Mouse (Mus musculus): ENCODE results near the gene M1ap. TPM values are rescaled to one million over a fixed set of nuclear protein-coding genes. Genes with fewer than 3 reads are reported as not detected.

Gene M1ap
- polyA plus RNA-seq (2014; fragmentation: Nextera tagmentation; extraction: Ambion mirVana) = 0.13 TPM in 1 of 2 replicates, not detected in the other

DNA sequence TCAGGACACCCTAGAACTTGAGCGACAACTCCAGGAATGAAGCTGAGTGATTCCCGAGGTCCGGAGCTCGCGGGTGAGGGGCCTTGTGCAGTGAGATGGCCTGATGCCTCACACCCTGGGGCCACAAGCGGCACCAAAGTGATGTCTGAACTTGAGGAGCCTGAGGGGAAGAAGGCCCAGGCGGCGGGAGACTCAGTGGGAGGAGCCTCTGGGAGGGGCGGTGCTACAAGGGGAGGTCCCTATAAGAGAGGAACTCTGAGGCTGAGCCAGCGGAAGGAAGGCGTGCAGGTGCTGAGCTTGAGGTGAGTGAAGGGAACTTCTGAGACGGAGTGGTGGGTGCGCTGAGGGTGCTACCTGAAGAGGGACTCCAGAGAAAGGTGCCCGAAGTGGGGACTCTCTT lies at the start of gene M1ap:
M1ap (plus strand) TSS at position 252 of the 400 bp plus-strand sequence.
- Histone ChIP-seq H3K4me2 (ENCODE audit: low read length) (no peak within 1 kb of the TSS), H3K36me3 (ENCODE audit: control insufficient read depth, insufficient read depth, low read length) (no peaks in the 10 kb centered on the region), H3K9me3 (replicated peaks; ENCODE audit: control insufficient read depth, low read length) (no peaks in the 10 kb centered on the region), H3K4me3 (ENCODE audit: low read depth, low read length) (no peak within 1 kb of the TSS), H3K9ac (ENCODE audit: low read length) (no peak within 1 kb of the TSS), H3K4me1 (ENCODE audit: control insufficient read depth, insufficient read depth, low read length) (no peaks in the 10 kb centered on the region), H3K27me3 (replicated peaks; ENCODE audit: control insufficient read depth, insufficient read depth, low read length) (no peaks in the 10 kb centered on the region), H3K27ac (ENCODE audit: low read depth, low read length) (no peak within 1 kb of the TSS)
- ATAC-seq = no peak
- WGBS = 76% methylated on average over 14 of the region's 14 CpGs
- no peak for DNase-seq (ENCODE audit: low spot score)

DNA sequence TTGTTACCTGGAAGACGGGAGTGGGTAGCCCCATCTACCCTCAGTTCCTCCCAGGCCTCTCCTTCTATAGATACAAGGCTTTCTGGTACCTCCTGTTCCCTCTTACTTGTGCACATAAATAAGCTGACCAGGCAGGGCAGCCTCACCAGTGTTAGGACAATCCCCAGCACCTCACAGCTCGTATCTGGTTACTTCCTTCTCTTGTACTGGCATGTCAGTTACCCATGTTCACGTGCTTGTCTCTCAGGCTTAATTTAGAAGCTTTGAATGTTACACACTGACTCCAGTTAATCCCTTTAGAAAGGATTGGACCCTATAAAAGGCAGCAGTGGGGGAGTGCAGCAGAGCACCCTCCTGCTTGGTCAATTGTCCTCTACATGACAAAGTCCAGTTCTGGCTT lies 49.4 kb upstream of the M1ap start:
- Histone ChIP-seq H3K36me3 (ENCODE audit: control insufficient read depth, insufficient read depth, low read length) (no peaks in the 10 kb centered on the region), H3K9ac (ENCODE audit: low read length) (no peak overlapping the region), H3K27me3 (replicated peaks; ENCODE audit: control insufficient read depth, insufficient read depth, low read length) (no peaks in the 10 kb centered on the region), H3K27ac (ENCODE audit: low read depth, low read length) (no peak overlapping the region), H3K4me3 (ENCODE audit: low read depth, low read length) (no peak overlapping the region), H3K9me3 (replicated peaks; ENCODE audit: control insufficient read depth, low read length) (no peaks in the 10 kb centered on the region), H3K4me1 (ENCODE audit: control insufficient read depth, insufficient read depth, low read length) (no peaks in the 10 kb centered on the region), H3K4me2 (ENCODE audit: low read length) (no peak overlapping the region)
- DNase-seq (ENCODE audit: low spot score) (no peak), ATAC-seq (no peak)
- WGBS = 33% methylated on average over 3 of the region's 3 CpGs

DNA sequence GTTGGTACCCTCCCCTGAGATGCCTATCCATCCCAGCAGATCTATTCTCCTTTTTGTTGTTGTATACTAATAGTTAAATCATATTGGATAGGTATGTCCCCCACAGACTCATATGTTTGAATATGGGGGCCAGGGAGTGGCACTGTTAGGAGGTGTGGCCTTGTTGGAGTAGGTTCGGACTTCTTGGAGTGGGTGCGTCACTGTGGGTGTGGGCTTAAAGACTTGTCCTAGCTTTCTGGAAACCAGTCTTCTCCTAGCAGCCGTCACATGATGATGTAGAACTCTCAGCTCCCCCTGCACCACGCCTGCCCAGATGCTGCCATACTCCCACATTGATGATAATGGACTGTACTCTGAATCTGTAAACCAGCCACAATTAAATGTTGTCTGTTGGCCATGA lies 48.5 kb upstream of the M1ap start:
- Histone ChIP-seq H3K4me2 (ENCODE audit: low read length) (no peak overlapping the region), H3K36me3 (ENCODE audit: control insufficient read depth, insufficient read depth, low read length) (no peaks in the 10 kb centered on the region), H3K27ac (ENCODE audit: low read depth, low read length) (no peak overlapping the region), H3K4me3 (ENCODE audit: low read depth, low read length) (no peak overlapping the region), H3K9me3 (replicated peaks; ENCODE audit: control insufficient read depth, low read length) (no peaks in the 10 kb centered on the region), H3K4me1 (ENCODE audit: control insufficient read depth, insufficient read depth, low read length) (no peaks in the 10 kb centered on the region), H3K27me3 (replicated peaks; ENCODE audit: control insufficient read depth, insufficient read depth, low read length) (no peaks in the 10 kb centered on the region), H3K9ac (ENCODE audit: low read length) (no peak overlapping the region)
- ATAC-seq = no peak
- no peak for DNase-seq (ENCODE audit: low spot score)
- WGBS = 91% methylated on average over 4 of the region's 4 CpGs

DNA sequence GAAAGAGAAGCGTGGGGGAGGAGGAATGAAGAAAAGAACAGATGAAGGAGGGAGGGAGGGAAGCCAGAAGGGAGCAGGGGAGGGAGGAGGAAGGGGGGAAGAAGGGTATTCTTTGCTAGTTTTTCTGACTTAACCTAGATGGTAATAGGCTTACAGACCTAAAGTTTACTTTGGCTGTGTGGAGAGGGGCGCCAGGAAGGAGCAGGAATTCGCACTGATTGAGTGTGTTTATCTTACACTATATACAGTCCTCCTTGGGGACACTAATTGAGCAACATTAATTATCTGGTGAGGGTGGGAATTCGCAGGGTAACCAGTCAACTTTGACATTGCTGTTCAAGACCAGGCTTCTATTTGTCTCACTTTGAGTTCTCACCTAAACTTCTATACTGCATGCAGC lies 48.0 kb upstream of the M1ap start:
- H3K4me1 ChIP-seq (ENCODE audit: control insufficient read depth, insufficient read depth, low read length) = no peaks in the 10 kb centered on the region
- DNase-seq (ENCODE audit: low spot score) (no peak), ATAC-seq (no peak)
- 50% methylated on average over 4 of the region's 4 CpGs for WGBS
- no peaks in the 10 kb centered on the region for H3K27me3 ChIP-seq (replicated peaks; ENCODE audit: control insufficient read depth, insufficient read depth, low read length)
- no peak overlapping the region for H3K4me3 ChIP-seq (ENCODE audit: low read depth, low read length)
- H3K9ac ChIP-seq (ENCODE audit: low read length) = no peak overlapping the region
- H3K36me3 ChIP-seq (ENCODE audit: control insufficient read depth, insufficient read depth, low read length) = no peaks in the 10 kb centered on the region
- no peaks in the 10 kb centered on the region for H3K9me3 ChIP-seq (replicated peaks; ENCODE audit: control insufficient read depth, low read length)
- no peak overlapping the region for H3K27ac ChIP-seq (ENCODE audit: low read depth, low read length)
- H3K4me2 ChIP-seq (ENCODE audit: low read length) = no peak overlapping the region

DNA sequence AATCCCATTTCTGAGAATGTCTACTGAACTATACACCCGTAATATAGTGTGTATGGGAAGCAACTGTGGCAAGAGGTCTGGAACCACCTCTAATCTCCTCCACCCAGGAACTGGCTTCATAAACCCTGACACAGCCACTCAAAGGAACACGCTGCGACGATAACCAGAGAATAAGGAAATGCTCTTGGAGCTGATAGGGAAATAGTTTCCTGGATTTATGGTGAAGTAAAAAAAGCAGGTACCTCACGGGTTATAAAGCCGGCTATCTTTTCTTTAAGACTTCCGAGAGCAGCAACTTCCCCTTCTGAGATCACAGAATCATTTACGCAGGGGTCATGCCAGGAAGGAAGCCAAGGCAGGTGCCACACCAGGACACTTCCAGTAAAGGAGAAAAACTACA lies 44.1 kb upstream of the M1ap start:
- ATAC-seq (no peak), DNase-seq (ENCODE audit: low spot score) (no peak)
- WGBS = 85% methylated on average over 8 of the region's 8 CpGs
- Histone ChIP-seq H3K9ac (ENCODE audit: low read length) (no peak overlapping the region), H3K36me3 (ENCODE audit: control insufficient read depth, insufficient read depth, low read length) (no peaks in the 10 kb centered on the region), H3K4me2 (ENCODE audit: low read length) (no peak overlapping the region), H3K4me3 (ENCODE audit: low read depth, low read length) (no peak overlapping the region), H3K9me3 (replicated peaks; ENCODE audit: control insufficient read depth, low read length) (no peaks in the 10 kb centered on the region), H3K27ac (ENCODE audit: low read depth, low read length) (no peak overlapping the region), H3K4me1 (ENCODE audit: control insufficient read depth, insufficient read depth, low read length) (no peaks in the 10 kb centered on the region), H3K27me3 (replicated peaks; ENCODE audit: control insufficient read depth, insufficient read depth, low read length) (no peaks in the 10 kb centered on the region)

DNA sequence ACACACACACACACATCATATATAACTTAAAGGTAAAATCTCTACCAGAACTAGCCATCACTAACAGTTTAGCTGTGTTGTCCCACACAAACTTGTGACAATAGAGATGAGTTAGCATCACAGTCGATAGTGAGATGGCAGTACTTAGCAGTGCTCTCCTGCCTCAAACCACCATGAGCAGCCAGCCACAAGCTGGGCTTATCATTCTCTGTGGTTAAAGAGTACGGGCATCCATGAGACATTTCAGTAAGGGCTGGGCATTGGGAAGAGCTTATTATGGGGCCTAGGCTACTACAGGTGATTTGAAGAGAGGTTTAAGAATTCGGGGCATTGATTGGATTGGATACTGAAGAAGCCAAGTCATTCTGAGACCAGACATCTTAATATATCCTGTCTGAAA lies 39.7 kb upstream of the M1ap start:
- WGBS = 88% methylated on average over 3 of the region's 3 CpGs
- no peak for ATAC-seq
- H3K4me1 ChIP-seq (ENCODE audit: control insufficient read depth, insufficient read depth, low read length) = no peaks in the 10 kb centered on the region
- no peak overlapping the region for H3K27ac ChIP-seq (ENCODE audit: low read depth, low read length)
- no peak for DNase-seq (ENCODE audit: low spot score)
- no peaks in the 10 kb centered on the region for H3K27me3 ChIP-seq (replicated peaks; ENCODE audit: control insufficient read depth, insufficient read depth, low read length)
- no peaks in the 10 kb centered on the region for H3K9me3 ChIP-seq (replicated peaks; ENCODE audit: control insufficient read depth, low read length)
- no peak overlapping the region for H3K4me3 ChIP-seq (ENCODE audit: low read depth, low read length)
- H3K9ac ChIP-seq (ENCODE audit: low read length) = no peak overlapping the region
- H3K36me3 ChIP-seq (ENCODE audit: control insufficient read depth, insufficient read depth, low read length) = no peaks in the 10 kb centered on the region
- no peak overlapping the region for H3K4me2 ChIP-seq (ENCODE audit: low read length)

DNA sequence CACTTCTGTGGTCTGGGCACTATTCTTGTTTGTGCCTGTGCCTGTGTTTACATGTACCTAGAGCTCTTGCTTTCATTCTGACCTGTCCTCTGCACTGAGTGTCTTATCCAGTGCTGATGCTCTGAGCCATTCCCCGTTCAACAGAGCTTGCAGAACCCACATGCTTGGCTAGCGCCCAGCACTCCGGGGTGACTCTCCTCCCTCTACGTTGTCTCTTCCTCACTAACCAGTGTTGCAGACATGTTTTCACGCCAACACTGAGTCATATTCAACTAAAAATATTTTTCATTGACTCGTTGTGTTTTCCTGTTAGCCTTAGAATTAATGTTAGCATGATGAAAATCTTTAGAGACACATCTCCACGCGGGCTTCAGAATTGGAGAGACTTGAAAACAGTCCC lies 38.7 kb upstream of the M1ap start:
- Histone ChIP-seq H3K9ac (ENCODE audit: low read length) (no peak overlapping the region), H3K27ac (ENCODE audit: low read depth, low read length) (no peak overlapping the region)

DNA sequence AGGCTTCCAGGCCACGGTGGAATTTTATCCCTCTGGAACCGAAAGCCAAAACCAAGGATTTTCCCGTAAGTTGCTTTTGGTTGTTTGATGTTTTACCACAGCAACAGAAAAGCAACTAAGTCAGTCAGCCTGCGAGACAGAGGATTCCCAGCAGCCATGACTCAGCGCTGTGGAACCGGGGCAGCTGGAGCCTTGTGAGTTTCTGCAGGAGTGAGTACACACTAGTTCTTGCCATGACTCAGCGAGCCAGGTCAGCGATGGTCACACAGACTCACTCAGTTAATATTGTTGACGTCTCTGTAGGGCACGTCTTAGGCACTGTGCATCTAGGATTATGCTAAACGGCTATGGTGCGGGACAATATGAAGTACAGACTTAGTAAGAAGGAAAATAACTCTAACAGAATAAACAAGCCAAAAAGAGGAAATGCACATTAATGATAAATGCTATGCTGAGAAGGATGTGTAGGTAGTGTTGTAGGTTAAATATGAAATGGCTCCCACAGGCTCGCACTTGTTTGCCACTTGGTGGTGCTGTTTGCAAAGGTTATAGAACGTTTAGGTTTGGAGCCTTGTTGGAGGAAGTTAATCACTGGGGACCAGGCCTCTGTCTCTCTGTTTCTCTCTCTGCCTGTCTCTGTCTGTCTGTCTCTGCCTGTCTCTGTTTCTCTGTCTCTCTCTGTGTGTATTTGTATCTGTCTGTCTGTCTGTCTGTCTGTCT lies 37.4 kb upstream of the M1ap start:
- H3K4me1 ChIP-seq (ENCODE audit: control insufficient read depth, insufficient read depth, low read length) = no peaks in the 10 kb centered on the region
- no peak overlapping the region for H3K9ac ChIP-seq (ENCODE audit: low read length)
- no peak overlapping the region for H3K4me2 ChIP-seq (ENCODE audit: low read length)
- H3K4me3 ChIP-seq (ENCODE audit: low read depth, low read length) = no peak overlapping the region
- H3K27me3 ChIP-seq (replicated peaks; ENCODE audit: control insufficient read depth, insufficient read depth, low read length) = no peaks in the 10 kb centered on the region
- WGBS = 68% methylated on average over 14 of the region's 14 CpGs
- no peaks in the 10 kb centered on the region for H3K36me3 ChIP-seq (ENCODE audit: control insufficient read depth, insufficient read depth, low read length)
- peak; percentile 62 for DNase-seq (ENCODE audit: low spot score)
- no peaks in the 10 kb centered on the region for H3K9me3 ChIP-seq (replicated peaks; ENCODE audit: control insufficient read depth, low read length)
- ATAC-seq = peak; percentile 52; the same call in 1 of the 2 replicates
- H3K27ac ChIP-seq (ENCODE audit: low read depth, low read length) = no peak overlapping the region

More for the DNA sequence above, 38.7 kb upstream of the M1ap start:
- DNase-seq (ENCODE audit: low spot score) (no peak), ATAC-seq (no peak)
- no peaks in the 10 kb centered on the region for H3K27me3 ChIP-seq (replicated peaks; ENCODE audit: control insufficient read depth, insufficient read depth, low read length)
- H3K4me2 ChIP-seq (ENCODE audit: low read length) = no peak overlapping the region
- no peaks in the 10 kb centered on the region for H3K9me3 ChIP-seq (replicated peaks; ENCODE audit: control insufficient read depth, low read length)
- no peaks in the 10 kb centered on the region for H3K36me3 ChIP-seq (ENCODE audit: control insufficient read depth, insufficient read depth, low read length)
- no peak overlapping the region for H3K4me3 ChIP-seq (ENCODE audit: low read depth, low read length)
- 82% methylated on average over 8 of the region's 8 CpGs for WGBS
- H3K4me1 ChIP-seq (ENCODE audit: control insufficient read depth, insufficient read depth, low read length) = no peaks in the 10 kb centered on the region

DNA sequence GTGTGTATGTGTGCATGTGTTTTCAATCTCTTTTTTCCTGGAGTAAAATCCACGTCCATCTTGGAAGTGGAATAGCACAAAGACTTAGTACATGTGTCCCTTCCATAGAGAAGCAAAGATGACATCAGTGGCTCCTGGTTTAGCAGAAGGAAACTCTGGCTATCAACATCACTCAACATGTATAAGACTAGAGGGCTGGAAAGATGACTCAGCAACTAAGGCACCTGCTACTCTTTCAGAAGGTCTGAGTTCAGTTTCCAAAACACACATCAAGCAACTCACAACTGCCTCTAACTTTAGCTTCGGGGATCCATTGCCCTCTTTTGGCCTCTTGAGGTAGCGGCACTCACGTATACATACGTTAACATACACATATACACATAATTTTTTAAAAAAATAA lies 35.4 kb upstream of the M1ap start:
- Histone ChIP-seq H3K9me3 (replicated peaks; ENCODE audit: control insufficient read depth, low read length) (no peaks in the 10 kb centered on the region), H3K27me3 (replicated peaks; ENCODE audit: control insufficient read depth, insufficient read depth, low read length) (no peaks in the 10 kb centered on the region), H3K4me3 (ENCODE audit: low read depth, low read length) (no peak overlapping the region), H3K9ac (ENCODE audit: low read length) (no peak overlapping the region), H3K4me1 (ENCODE audit: control insufficient read depth, insufficient read depth, low read length) (no peaks in the 10 kb centered on the region), H3K27ac (ENCODE audit: low read depth, low read length) (no peak overlapping the region), H3K36me3 (ENCODE audit: control insufficient read depth, insufficient read depth, low read length) (no peaks in the 10 kb centered on the region), H3K4me2 (ENCODE audit: low read length) (no peak overlapping the region)
- DNase-seq (ENCODE audit: low spot score) (no peak), ATAC-seq (no peak)
- 94% methylated on average over 5 of the region's 5 CpGs for WGBS
